Mouse (Mus musculus) ES-Bruce4 (cell line): ENCODE data around the gene Cerk.

Source experiments
- CTCF ChIP-seq: IDR thresholded peaks from one replicate; pipeline ENCODE4 v1.8.1; 2011; ENCODE audit warnings: low read depth, low read length
- POLR2A ChIP-seq: IDR thresholded peaks from one replicate; pipeline ENCODE4 v1.8.1; 2011; ENCODE audit warnings: low read length; ENCODE audit not compliant: insufficient read depth

GRCm38 (mm10) chr15:86168941-86169816, 16.8 kb downstream of the Cerk start:
- TF ChIP-seq POLR2A (no peak), CTCF (no peak)
